Mouse (Mus musculus) embryonic facial prominence, embryonic 11.5 days (tissue): ENCODE results near the gene Necab3. TPM values are rescaled to one million over a fixed set of nuclear protein-coding genes. Genes with fewer than 3 reads are reported as not detected.

Experiments used
- ATAC-seq: fragments of 200-750 bp; cut with Nextera tagmentation; replicated peaks from 2 replicates; pipeline ENCODE4 v1.8.0; 2017; ENCODE audit warnings: low read depth; ENCODE audit not compliant: insufficient number of reproducible peaks, low FRiP score, low TSS enrichment
- DNase-seq: peaks from one replicate; pipeline ENCODE4 v3.0.0-alpha.2; 2015; ENCODE audit warnings: low spot score
- H3K27ac ChIP-seq: fragments of 300-500 bp; sonication (generic); replicated peaks from 2 replicates; pipeline ENCODE4 v1.5.1; 2014; ENCODE audit warnings: mild to moderate bottlenecking, low read depth, low read length, control low read depth
- H3K27me3 ChIP-seq: fragments of 300-500 bp; sonication (generic); 2 replicates; pipeline ENCODE4 v1.6.1; 2014; ENCODE audit warnings: mild to moderate bottlenecking, low read length, moderate library complexity, mixed read lengths; ENCODE audit not compliant: control insufficient read depth, insufficient read depth
- H3K36me3 ChIP-seq: fragments of 300-500 bp; sonication (generic); replicated peaks from 2 replicates; pipeline ENCODE4 v1.6.1; 2014; ENCODE audit warnings: low read depth, mild to moderate bottlenecking, low read length, moderate library complexity, mixed read lengths; ENCODE audit not compliant: control insufficient read depth, insufficient read depth
- H3K4me1 ChIP-seq: fragments of 300-500 bp; sonication (generic); 2 replicates; pipeline ENCODE4 v1.6.1; 2014; ENCODE audit warnings: low read length, mixed read lengths; ENCODE audit not compliant: control insufficient read depth, insufficient read depth
- H3K4me2 ChIP-seq: fragments of 300-500 bp; sonication (generic); 2 replicates; pipeline ENCODE4 v1.6.1; 2014; ENCODE audit warnings: low read depth, mild to moderate bottlenecking, control low read depth, low read length, moderate library complexity
- H3K4me3 ChIP-seq: fragments of 300-500 bp; sonication (generic); 2 replicates; pipeline ENCODE4 v1.5.1; 2014; ENCODE audit warnings: low read depth, low read length, control low read depth
- H3K9ac ChIP-seq: fragments of 300-500 bp; sonication (generic); replicated peaks from 2 replicates; pipeline ENCODE4 v1.6.1; 2014; ENCODE audit warnings: mild to moderate bottlenecking, control low read depth, low read length
- H3K9me3 ChIP-seq: fragments of 300-500 bp; sonication (generic); replicated peaks from 2 replicates; pipeline ENCODE4 v1.6.1; 2016; ENCODE audit warnings: mild to moderate bottlenecking, low read length, inconsistent platforms, mixed read lengths; ENCODE audit not compliant: control insufficient read depth
- WGBS: fragments of 180-500 bp; shearing (Covaris S2); extraction: QIAGEN DNeasy Blood & Tissue Kit; methylation state at CpG from one replicate; pipeline ENCODE4 v1.1.7; 2014; 5-methylcytosine and 5-hydroxymethylcytosine counted together
- polyA plus RNA-seq: library from polyadenylated mRNA; unstranded; fragments of >200 nt; fragmentation: Nextera tagmentation; extraction: Ambion mirVana; gene quantifications from 2 replicates; pipeline ENCODE4 v1.2.1, GENCODE M21; 2014

The Necab3 gene
- polyA plus RNA-seq, 1 experiment from 2014 or later = 1.7 TPM

DNA sequence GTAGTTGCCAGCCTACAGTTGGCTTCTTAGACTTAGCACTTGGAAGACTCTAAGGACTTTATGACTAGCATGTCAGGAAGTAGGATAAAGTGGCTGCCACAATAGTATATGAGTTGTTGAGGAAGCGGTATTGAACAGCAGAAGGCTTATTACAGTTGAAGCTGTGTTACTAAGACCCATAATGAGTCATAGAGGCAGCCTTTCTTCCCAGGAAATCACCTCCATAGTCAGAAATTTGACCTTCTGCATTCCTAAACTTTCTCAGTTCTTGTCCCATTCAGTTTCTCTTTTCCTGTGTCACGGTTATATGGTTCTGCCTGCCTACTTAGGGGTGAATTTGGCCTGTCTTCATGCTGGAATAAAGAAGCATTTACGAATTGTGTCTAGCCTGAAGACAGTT, 41.7 kb downstream of the Necab3 start:
- no peak overlapping the region for H3K4me2 ChIP-seq
- H3K4me3 ChIP-seq = no peak overlapping the region
- H3K9ac ChIP-seq = no peak overlapping the region
- H3K27me3 ChIP-seq = no peaks in the 10 kb centered on the region
- ATAC-seq = no peak
- no peak for DNase-seq
- H3K27ac ChIP-seq = no peak overlapping the region
- no peaks in the 10 kb centered on the region for H3K4me1 ChIP-seq
- H3K36me3 ChIP-seq = no peaks in the 10 kb centered on the region; the same call in 1 of the 2 replicates
- H3K9me3 ChIP-seq = no peaks in the 10 kb centered on the region
- 80% methylated on average over 3 of the region's 3 CpGs for WGBS

DNA sequence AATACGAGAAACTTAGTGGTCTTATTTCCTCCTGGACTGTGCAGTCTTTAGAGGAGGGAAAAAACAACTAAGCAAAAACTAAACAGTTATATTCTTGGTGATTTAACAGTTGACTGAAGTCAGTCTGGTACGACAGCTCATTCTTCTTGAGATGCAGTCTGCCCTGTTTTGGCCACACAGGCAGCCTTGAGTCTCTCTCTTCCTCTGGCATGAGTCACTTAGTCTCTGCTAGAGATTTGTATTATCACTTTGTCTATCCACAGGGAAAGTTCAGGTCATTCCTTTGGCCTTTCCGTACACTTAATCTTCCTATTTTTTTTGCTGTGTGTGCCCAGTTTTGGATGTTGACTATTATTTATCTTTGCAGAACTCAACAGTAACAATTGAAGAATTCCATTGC, 48.5 kb downstream of the Necab3 start:
- WGBS = 97% methylated on average over 3 of the region's 3 CpGs
- H3K27me3 ChIP-seq = no peaks in the 10 kb centered on the region
- H3K36me3 ChIP-seq = no peaks in the 10 kb centered on the region; the same call in 1 of the 2 replicates
- no peak overlapping the region for H3K27ac ChIP-seq
- H3K9ac ChIP-seq = no peak overlapping the region
- H3K4me1 ChIP-seq = no peaks in the 10 kb centered on the region
- H3K4me2 ChIP-seq = no peak overlapping the region
- ATAC-seq = no peak
- H3K4me3 ChIP-seq = no peak overlapping the region
- no peaks in the 10 kb centered on the region for H3K9me3 ChIP-seq
- DNase-seq = no peak

DNA sequence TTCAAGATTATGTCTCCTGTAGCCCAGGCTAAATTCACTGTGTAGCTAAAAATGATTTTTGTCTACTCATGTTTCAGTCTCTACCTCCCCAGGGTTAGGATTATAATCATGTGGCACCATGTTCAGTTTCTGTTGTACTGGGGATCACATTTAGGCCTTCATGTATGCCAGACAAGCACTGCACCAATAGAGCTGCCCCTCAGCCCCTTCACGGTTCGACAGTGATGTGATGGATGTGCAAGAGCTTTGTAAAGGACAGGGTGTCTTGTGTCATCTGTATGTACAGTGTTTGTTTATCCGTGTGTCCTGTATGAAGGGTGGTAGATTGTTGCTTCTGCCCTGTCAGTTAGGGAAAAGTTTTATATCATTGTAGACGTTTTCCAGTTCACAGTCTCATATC, 50.2 kb downstream of the Necab3 start:
- Histone ChIP-seq H3K4me3 (no peak overlapping the region), H3K27me3 (no peaks in the 10 kb centered on the region), H3K9me3 (no peaks in the 10 kb centered on the region), H3K9ac (no peak overlapping the region), H3K27ac (no peak overlapping the region), H3K4me1 (no peaks in the 10 kb centered on the region), H3K36me3 (no peaks in the 10 kb centered on the region; the same call in 1 of the 2 replicates), H3K4me2 (no peak overlapping the region)
- DNase-seq = no peak
- ATAC-seq = no peak
- WGBS = 92% methylated on average over 4 of the region's 4 CpGs

DNA sequence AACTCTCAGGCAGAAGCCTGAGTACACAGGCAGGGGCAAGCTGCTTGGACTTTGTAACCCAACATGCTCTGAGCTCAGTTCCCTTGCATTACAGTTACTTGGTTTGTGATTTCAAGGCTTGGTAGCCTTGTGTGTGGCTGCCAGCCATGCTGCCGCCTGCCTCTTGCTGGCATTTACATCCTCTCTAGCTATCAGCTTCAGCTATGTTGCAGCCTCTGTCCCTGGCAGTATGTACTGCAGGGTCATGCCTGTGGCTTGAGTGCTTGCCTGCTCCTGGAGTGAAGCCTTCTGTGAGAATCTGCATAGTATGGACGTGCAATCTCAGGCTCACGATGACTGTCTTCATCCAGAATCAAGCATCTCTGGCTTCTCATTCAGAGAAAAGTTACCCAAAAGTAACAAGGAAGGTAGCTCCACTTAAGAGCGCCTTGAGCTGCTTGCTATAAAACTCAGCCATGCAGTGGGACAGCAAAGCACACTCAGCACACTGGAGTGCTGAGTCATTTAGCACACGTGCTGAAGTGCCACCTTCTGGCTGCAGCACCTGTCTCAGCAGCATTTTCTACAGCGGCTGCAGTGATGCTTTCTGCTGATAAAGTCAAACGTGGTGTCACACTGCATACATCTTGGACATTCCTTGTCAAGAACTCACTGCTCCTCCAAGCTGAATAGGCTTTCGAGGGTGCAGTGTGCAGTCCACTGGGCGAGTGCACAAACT, 51.0 kb downstream of the Necab3 start:
- Histone ChIP-seq H3K4me3 (no peak overlapping the region), H3K4me1 (no peaks in the 10 kb centered on the region), H3K9ac (no peak overlapping the region), H3K36me3 (no peaks in the 10 kb centered on the region; the same call in 1 of the 2 replicates), H3K9me3 (no peaks in the 10 kb centered on the region), H3K27me3 (no peaks in the 10 kb centered on the region), H3K4me2 (no peak overlapping the region), H3K27ac (no peak overlapping the region)
- DNase-seq (no peak), ATAC-seq (no peak)
- 77% methylated on average over 9 of the region's 9 CpGs for WGBS

DNA sequence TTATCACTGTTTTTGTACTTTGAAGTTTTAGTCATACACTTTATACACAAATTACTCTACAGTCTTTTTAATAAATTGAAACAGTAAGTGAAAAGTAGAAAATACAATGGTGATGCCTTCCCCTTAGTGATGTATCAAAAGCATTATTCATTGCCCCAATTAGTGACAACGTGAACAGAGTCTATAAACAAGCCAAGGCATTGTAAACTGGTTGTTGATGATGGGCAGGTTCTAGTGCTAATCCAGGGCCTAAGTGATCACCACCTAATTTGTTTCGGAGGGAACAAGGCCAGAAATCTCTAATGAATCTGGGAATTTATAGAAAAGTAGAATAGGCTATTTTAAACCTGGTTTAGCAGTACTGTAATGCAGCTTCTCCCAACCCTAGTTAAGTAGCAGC, 51.6 kb downstream of the Necab3 start:
- H3K9me3 ChIP-seq = no peaks in the 10 kb centered on the region
- WGBS = 77% methylated on average over 2 of the region's 2 CpGs
- H3K4me2 ChIP-seq = no peak overlapping the region
- no peak overlapping the region for H3K4me3 ChIP-seq
- no peak overlapping the region for H3K9ac ChIP-seq
- H3K4me1 ChIP-seq = no peaks in the 10 kb centered on the region
- H3K27ac ChIP-seq = no peak overlapping the region
- no peaks in the 10 kb centered on the region; the same call in 1 of the 2 replicates for H3K36me3 ChIP-seq
- H3K27me3 ChIP-seq = no peaks in the 10 kb centered on the region
- DNase-seq = no peak
- ATAC-seq = no peak

DNA sequence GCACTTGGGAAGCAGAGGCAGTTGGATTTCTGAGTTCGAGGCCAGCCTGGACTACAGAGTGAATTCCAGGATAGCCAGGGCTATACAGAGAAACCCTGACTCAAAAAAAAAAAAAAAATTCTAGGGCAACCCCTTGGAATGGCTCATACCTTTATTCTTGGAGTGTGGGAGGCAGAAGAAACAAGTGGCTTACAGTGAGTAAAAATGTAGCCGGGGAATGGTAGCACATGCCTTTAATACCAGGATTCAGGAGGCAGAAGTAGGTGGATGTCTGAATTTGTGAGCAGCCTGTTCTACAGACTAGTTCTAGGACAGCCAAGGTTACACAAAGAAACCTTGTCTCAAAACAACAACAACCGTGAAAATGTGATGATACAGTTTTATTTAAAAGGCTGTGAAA, 57.9 kb downstream of the Necab3 start:
- H3K4me3 ChIP-seq = no peak overlapping the region
- 83% methylated on average over 3 of the region's 3 CpGs for WGBS
- H3K9me3 ChIP-seq = no peaks in the 10 kb centered on the region
- no peaks in the 10 kb centered on the region for H3K4me1 ChIP-seq
- H3K4me2 ChIP-seq = no peak overlapping the region
- DNase-seq = no peak
- H3K36me3 ChIP-seq = no peaks in the 10 kb centered on the region; the same call in 1 of the 2 replicates
- H3K27ac ChIP-seq = no peak overlapping the region
- H3K27me3 ChIP-seq = no peaks in the 10 kb centered on the region
- ATAC-seq = no peak
- no peak overlapping the region for H3K9ac ChIP-seq

DNA sequence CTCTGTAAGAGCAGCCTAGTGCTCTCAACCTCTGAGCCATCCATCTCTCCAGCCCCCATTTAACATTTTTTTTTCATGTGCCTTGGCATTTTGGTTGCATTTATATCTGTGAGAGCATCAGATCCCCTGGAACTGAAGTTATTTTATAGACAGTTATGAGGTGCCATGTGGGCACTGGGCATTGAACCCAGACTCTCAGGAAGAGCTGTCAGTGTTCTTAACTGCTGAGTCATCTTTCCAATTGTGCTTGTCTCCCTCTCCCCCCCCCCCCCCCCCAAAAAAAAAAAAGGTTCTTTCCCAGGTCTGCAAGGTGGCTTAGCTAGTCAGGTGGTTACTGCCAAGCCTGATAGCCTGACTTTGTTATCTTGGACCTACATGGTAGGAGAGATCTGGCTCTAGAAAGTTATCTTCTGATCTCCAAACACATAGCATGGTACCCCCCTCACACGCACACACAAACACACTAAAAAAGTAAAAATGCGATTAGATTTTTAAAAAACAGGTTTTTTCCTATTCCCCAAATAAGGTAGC, 58.9 kb downstream of the Necab3 start:
- Histone ChIP-seq H3K4me3 (no peak overlapping the region), H3K4me2 (no peak overlapping the region), H3K9ac (no peak overlapping the region), H3K27ac (no peak overlapping the region), H3K9me3 (no peaks in the 10 kb centered on the region), H3K27me3 (no peaks in the 10 kb centered on the region), H3K36me3 (no peaks in the 10 kb centered on the region; the same call in 1 of the 2 replicates), H3K4me1 (no peaks in the 10 kb centered on the region)
- DNase-seq (no peak), ATAC-seq (no peak)
- 95% methylated on average over 2 of the region's 2 CpGs for WGBS

DNA sequence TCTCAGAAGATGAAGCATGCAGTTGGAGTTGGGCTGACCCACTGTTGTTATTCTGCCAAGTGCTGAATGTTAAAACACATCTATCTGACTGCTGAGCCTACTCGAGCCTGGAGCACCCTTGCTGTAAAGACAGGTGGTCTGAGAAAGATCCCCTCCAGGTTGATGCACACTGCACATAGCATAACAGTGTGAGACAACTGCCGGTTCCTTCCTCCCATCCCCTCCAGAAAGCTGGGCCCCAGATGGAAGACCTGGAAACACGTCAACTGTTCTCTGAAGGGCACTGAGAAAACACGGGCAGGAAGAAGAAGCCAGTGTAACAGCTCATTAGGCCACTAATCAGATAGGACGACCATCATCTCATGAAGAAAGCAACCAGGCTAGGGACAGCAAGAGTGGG, 60.1 kb downstream of the Necab3 start:
- 70% methylated on average over 5 of the region's 5 CpGs for WGBS
- ATAC-seq = no peak
- Histone ChIP-seq H3K27ac (no peak overlapping the region), H3K36me3 (no peaks in the 10 kb centered on the region; the same call in 1 of the 2 replicates), H3K9me3 (no peaks in the 10 kb centered on the region), H3K4me2 (no peak overlapping the region), H3K4me3 (no peak overlapping the region), H3K4me1 (no peaks in the 10 kb centered on the region), H3K9ac (no peak overlapping the region), H3K27me3 (no peaks in the 10 kb centered on the region)
- no peak for DNase-seq
